Mouse (Mus musculus) spleen, adult 2 months (tissue): Measurements from ENCODE around the gene Wnt7b.

Experiments used
- CTCF ChIP-seq: fragments of 200-500 bp; IDR thresholded peaks from 2 replicates; pipeline ENCODE4 v1.5.1; 2011; ENCODE audit warnings: mild to moderate bottlenecking, inconsistent platforms; ENCODE audit not compliant: insufficient read depth, insufficient read length, insufficient replicate concordance; ENCODE audit errors: extremely low read depth
- POLR2A ChIP-seq: fragments of 200-500 bp; IDR thresholded peaks from 2 replicates; pipeline ENCODE4 v1.6.1; 2011; ENCODE audit warnings: low read depth, low read length, inconsistent platforms

- TF ChIP-seq CTCF (no peak), POLR2A (no peak)
These were observed 84.7 kb downstream of the Wnt7b start for GRCm38 (mm10) chr15:85497548-85497947.
